Mouse (Mus musculus): ENCODE results near the gene Shank2. TPM values are rescaled to one million over a fixed set of nuclear protein-coding genes. Genes with fewer than 3 reads are reported as not detected.

Gene Shank2
- total RNA-seq, 2 experiments from 2014 or later = 148 to 167 TPM

- intact Hi-C loops (cut with DNase I) = no loop called here
- DNase-seq (ENCODE audit: low spot score in 2 of 2) = peak in 1 of 2 experiments; percentile 85
Observed at GRCm38 (mm10) chr7:144204290-144204689, 202.6 kb downstream of the Shank2 start.

GRCm38 (mm10) chr7:144205161-144205560 is 203.4 kb downstream of the Shank2 start:
- no peak for DNase-seq (ENCODE audit: low spot score in 2 of 2)
- intact Hi-C loops (cut with DNase I) = no loop called here

GRCm38 (mm10) chr7:144205837-144206236 is 204.1 kb downstream of the Shank2 start:
- peak in 1 of 2 experiments; percentile 83 for DNase-seq (ENCODE audit: low spot score in 2 of 2)
- intact Hi-C loops (cut with DNase I) = loop anchor here (2.0 kb wide), 1 partner anchor 31 kb away; no protein-coding TSS in a partner anchor

- intact Hi-C loops (cut with DNase I) = loop anchor here (2.0 kb wide), 1 partner anchor 31 kb away; no protein-coding TSS in a partner anchor
- peak in 1 of 2 experiments; percentile 81 for DNase-seq (ENCODE audit: low spot score in 2 of 2)
Observed at GRCm38 (mm10) chr7:144206254-144206653, 204.5 kb downstream of the Shank2 start.

GRCm38 (mm10) chr7:144207100-144207499 is 205.4 kb downstream of the Shank2 start:
- DNase-seq (ENCODE audit: low spot score in 2 of 2) = no peak
- intact Hi-C loops (cut with DNase I) = loop anchor here (2.0 kb wide), 1 partner anchor 32 kb away; no protein-coding TSS in a partner anchor

GRCm38 (mm10) chr7:144207849-144208248 is 206.1 kb downstream of the Shank2 start:
- intact Hi-C loops (cut with DNase I) = loop anchor here (1.0 to 2.0 kb wide), 2 partner anchors 33 to 111 kb away; no protein-coding TSS in a partner anchor

GRCm38 (mm10) chr7:144208628-144209027 is 206.9 kb downstream of the Shank2 start:
- intact Hi-C loops (cut with DNase I) = loop anchor here (1.0 kb wide), 1 partner anchor 111 kb away; no protein-coding TSS in a partner anchor
- no peak for DNase-seq (ENCODE audit: low spot score in 2 of 2)

More at GRCm38 (mm10) chr7:144207849-144208248, 206.1 kb downstream of the Shank2 start:
- DNase-seq (ENCODE audit: low spot score in 2 of 2) = peak; percentile 65 to 89

- intact Hi-C loops (cut with DNase I) = no loop called here
- DNase-seq (ENCODE audit: low spot score in 2 of 2) = peak; percentile 47 to 74
Observed at GRCm38 (mm10) chr7:144210526-144210925, 208.8 kb downstream of the Shank2 start.

- DNase-seq (ENCODE audit: low spot score in 2 of 2) = no peak
- intact Hi-C loops (cut with DNase I) = no loop called here
Observed at GRCm38 (mm10) chr7:144212694-144213093, 211.0 kb downstream of the Shank2 start.

- intact Hi-C loops (cut with DNase I) = loop anchor here (1.0 kb wide), 1 partner anchor 209 kb away; no protein-coding TSS in a partner anchor
- peak; percentile 76 to 85 for DNase-seq (ENCODE audit: low spot score in 2 of 2)
Observed at GRCm38 (mm10) chr7:144217192-144217591, 215.5 kb downstream of the Shank2 start.

GRCm38 (mm10) chr7:144228683-144229082 is 227.0 kb downstream of the Shank2 start:
- DNase-seq (ENCODE audit: low spot score in 2 of 2) = no peak
- intact Hi-C loops (cut with DNase I) = no loop called here

- intact Hi-C loops (cut with DNase I) = no loop called here
- no peak for DNase-seq (ENCODE audit: low spot score in 2 of 2)
Observed at GRCm38 (mm10) chr7:144229421-144229820, 227.7 kb downstream of the Shank2 start.

GRCm38 (mm10) chr7:144232132-144232706 is 230.5 kb downstream of the Shank2 start:
- no peak for DNase-seq (ENCODE audit: low spot score in 2 of 2)
- intact Hi-C loops (cut with DNase I) = no loop called here

- no peak for DNase-seq (ENCODE audit: low spot score in 2 of 2)
- intact Hi-C loops (cut with DNase I) = no loop called here
Observed at GRCm38 (mm10) chr7:144233479-144233878, 231.8 kb downstream of the Shank2 start.

GRCm38 (mm10) chr7:144234783-144235182 is 233.1 kb downstream of the Shank2 start:
- intact Hi-C loops (cut with DNase I) = loop anchor here (5.0 kb wide), 2 partner anchors 48 to 183 kb away; no protein-coding TSS in a partner anchor
- no peak for DNase-seq (ENCODE audit: low spot score in 2 of 2)

- intact Hi-C loops (cut with DNase I) = loop anchor here (5.0 kb wide), 2 partner anchors 47 to 182 kb away; no protein-coding TSS in a partner anchor
- peak; percentile 55 to 87 for DNase-seq (ENCODE audit: low spot score in 2 of 2)
Observed at GRCm38 (mm10) chr7:144235523-144235922, 233.8 kb downstream of the Shank2 start.

GRCm38 (mm10) chr7:144236802-144237201 is 235.1 kb downstream of the Shank2 start:
- intact Hi-C loops (cut with DNase I) = loop anchor here (5.0 kb wide), 2 partner anchors 45 to 180 kb away; no protein-coding TSS in a partner anchor
- peak; percentile 64 to 84 for DNase-seq (ENCODE audit: low spot score in 2 of 2)

- DNase-seq (ENCODE audit: low spot score in 2 of 2) = peak; percentile 68 to 82
- intact Hi-C loops (cut with DNase I) = loop anchor here (5.0 kb wide), 2 partner anchors 44 to 179 kb away; no protein-coding TSS in a partner anchor
Observed at GRCm38 (mm10) chr7:144238409-144238808, 236.7 kb downstream of the Shank2 start.

- intact Hi-C loops (cut with DNase I) = loop anchor here (5.0 kb wide), 2 partner anchors 43 to 178 kb away; no protein-coding TSS in a partner anchor
- DNase-seq (ENCODE audit: low spot score in 2 of 2) = no peak
Observed at GRCm38 (mm10) chr7:144238992-144239391, 237.3 kb downstream of the Shank2 start.

- DNase-seq (ENCODE audit: low spot score in 2 of 2) = peak in 1 of 2 experiments; percentile 85
- intact Hi-C loops (cut with DNase I) = loop anchor here (5.0 kb wide), 3 partner anchors 43 to 178 kb away; no protein-coding TSS in a partner anchor
Observed at GRCm38 (mm10) chr7:144239571-144240370, 238.0 kb downstream of the Shank2 start.

Measured in left cerebral cortex, postnatal 25 days (tissue).